Mouse (Mus musculus) MEL (cell line): Measurements from ENCODE around the gene Spint3.

Experiments used
- CTCF ChIP-seq, 3 experiments: IDR thresholded peaks in 2 of 3; conservative IDR thresholded peaks in 1 of 3; 2 replicates each; pipeline ENCODE4 v1.5.1; 2011 to 2012; ENCODE audit warnings: low read length in 3 of 3, low read depth in 2 of 3, mild to moderate bottlenecking in 2 of 3, improper control_type of control experiment in 1 of 3, inconsistent platforms in 1 of 3, mixed read lengths in 1 of 3, moderate library complexity in 1 of 3; ENCODE audit not compliant: control insufficient read depth in 1 of 3, insufficient read depth in 1 of 3, poor library complexity in 1 of 3, severe bottlenecking in 1 of 3
- ETS1 ChIP-seq: IDR thresholded peaks from 2 replicates; pipeline ENCODE4 v1.6.1; 2012; ENCODE audit warnings: low read depth, mild to moderate bottlenecking, inconsistent platforms, low read length, improper control_type of control experiment, moderate library complexity
- MAZ ChIP-seq: IDR thresholded peaks from 2 replicates; pipeline ENCODE4 v1.6.1; 2012; ENCODE audit warnings: low read depth, mild to moderate bottlenecking, inconsistent platforms, low read length, improper control_type of control experiment
- NELFE ChIP-seq: IDR thresholded peaks from 2 replicates; pipeline ENCODE4 v1.6.1; 2011; ENCODE audit warnings: low read depth, low read length, improper control_type of control experiment
- NRF1 ChIP-seq: IDR thresholded peaks from 2 replicates; pipeline ENCODE4 v1.6.1; 2014; ENCODE audit warnings: low read depth, mild to moderate bottlenecking, inconsistent platforms, low read length, improper control_type of control experiment, moderate library complexity; ENCODE audit not compliant: poor library complexity, insufficient read depth, severe bottlenecking
- POLR2A ChIP-seq, 2 experiments: IDR thresholded peaks; 2 replicates each; pipeline ENCODE4 v1.6.1; 2011 to 2012; ENCODE audit warnings: low read length in 2 of 2, mild to moderate bottlenecking in 2 of 2, control low read depth in 1 of 2, improper control_type of control experiment in 1 of 2, low read depth in 1 of 2, moderate library complexity in 1 of 2; ENCODE audit not compliant: control insufficient read depth in 1 of 2, insufficient read depth in 1 of 2, poor library complexity in 1 of 2
- SMC3 ChIP-seq: IDR thresholded peaks from 2 replicates; pipeline ENCODE4 v1.6.1; 2011; ENCODE audit warnings: low read depth, low read length, improper control_type of control experiment
- TBP ChIP-seq: IDR thresholded peaks from 2 replicates; pipeline ENCODE4 v1.8.0; 2011; ENCODE audit warnings: low read depth, low read length, improper control_type of control experiment

GRCm38 (mm10) chr2:164558426-164558825 lies 14.8 kb downstream of the Spint3 start:
- TF ChIP-seq CTCF (IDR thresholded peaks at IDR 0.05 in 2 of 3, conservative IDR thresholded peaks at IDR 0.05 in 1 of 3; ENCODE audit: control insufficient read depth in 1 of 3, insufficient read depth in 1 of 3, low read depth in 2 of 3, low read length in 3 of 3, poor library complexity in 1 of 3, severe bottlenecking in 1 of 3): no peak
- no peak for TF ChIP-seq NRF1
- no peak for TF ChIP-seq SMC3
- no peak for TF ChIP-seq NELFE
- TF ChIP-seq MAZ: no peak
- TF ChIP-seq TBP: no peak
- TF ChIP-seq ETS1: no peak
- no peak for TF ChIP-seq POLR2A (IDR thresholded peaks at IDR 0.05; ENCODE audit: control insufficient read depth in 1 of 2, insufficient read depth in 1 of 2, low read depth in 1 of 2, low read length in 2 of 2, poor library complexity in 1 of 2)
